Mouse (Mus musculus) C2C12 (cell line): Measurements from ENCODE around the gene Adam1a.

Experiments
- CEBPB ChIP-seq: IDR thresholded peaks from one replicate; pipeline ENCODE4 v1.6.1; 2011; ENCODE audit warnings: low read depth, mild to moderate bottlenecking, control low read depth, moderate library complexity
- MAX ChIP-seq: IDR thresholded peaks from one replicate; pipeline ENCODE4 v1.6.1; 2011; ENCODE audit warnings: mild to moderate bottlenecking, control low read depth

- TF ChIP-seq CEBPB (peak; percentile 27), MAX (no peak)
Observed at GRCm38 (mm10) chr5:121534521-121534920, 10.8 kb downstream of the Adam1a start.
